Mouse (Mus musculus) limb, embryonic 14.5 days (tissue): ENCODE measurements at regions not wholly inside any gene's neighbourhood (a gene's known extent, or its start where the extent isn't known, plus 50 kb on each side); places are given as distances from the start of the nearest gene placed in this dataset.
"Not testable (repeated sequence)": the region's sequence is repeated elsewhere in the genome, so short reads cannot be mapped to it uniquely, and the experiment has no call there.

Experiments used
- ATAC-seq: fragments of 200-750 bp; cut with Nextera tagmentation; 2 replicates; pipeline ENCODE4 v1.8.0; 2017; ENCODE audit warnings: low read depth, moderate number of reproducible peaks, moderate TSS enrichment; ENCODE audit not compliant: low FRiP score
- DNase-seq: peaks from one replicate; pipeline ENCODE4 v3.0.0-alpha.2; 2015; ENCODE audit warnings: low spot score
- H3K27ac ChIP-seq: fragments of 300-500 bp; sonication (generic); replicated peaks from 2 replicates; pipeline ENCODE4 v1.5.1; 2014; ENCODE audit warnings: low read depth, mild to moderate bottlenecking, low read length, moderate library complexity, mixed read lengths
- H3K27me3 ChIP-seq: fragments of 300-500 bp; sonication (generic); 2 replicates; pipeline ENCODE4 v1.6.1; 2014; ENCODE audit warnings: low read length, mixed read lengths; ENCODE audit not compliant: control insufficient read depth, insufficient read depth
- H3K36me3 ChIP-seq: fragments of 300-500 bp; sonication (generic); 2 replicates; pipeline ENCODE4 v1.6.1; 2014; ENCODE audit warnings: mild to moderate bottlenecking, low read length, moderate library complexity, mixed read lengths; ENCODE audit not compliant: control insufficient read depth, insufficient read depth
- H3K4me1 ChIP-seq: fragments of 300-500 bp; sonication (generic); 2 replicates; pipeline ENCODE4 v1.6.1; 2014; ENCODE audit warnings: antibody characterized with exemption, low read length, mixed read lengths; ENCODE audit not compliant: control insufficient read depth, insufficient read depth
- H3K4me2 ChIP-seq: fragments of 300-500 bp; sonication (generic); replicated peaks from 2 replicates; pipeline ENCODE4 v1.6.1; 2014; ENCODE audit warnings: low read depth, mild to moderate bottlenecking, low read length, moderate library complexity; ENCODE audit not compliant: severe bottlenecking
- H3K4me3 ChIP-seq: fragments of 300-500 bp; sonication (generic); replicated peaks from 2 replicates; pipeline ENCODE4 v1.5.1; 2014; ENCODE audit warnings: low read length
- H3K9ac ChIP-seq: fragments of 300-500 bp; sonication (generic); 2 replicates; pipeline ENCODE4 v1.6.1; 2014; ENCODE audit warnings: mild to moderate bottlenecking, low read depth, low read length, moderate library complexity; ENCODE audit not compliant: severe bottlenecking
- H3K9me3 ChIP-seq: fragments of 300-500 bp; sonication (generic); 2 replicates; pipeline ENCODE4 v1.6.1; 2016; ENCODE audit warnings: low read length; ENCODE audit not compliant: control insufficient read depth
- POLR2A ChIP-seq: fragments of 200-500 bp; IDR thresholded peaks from 2 replicates; pipeline ENCODE4 v1.8.0; 2012; ENCODE audit warnings: inconsistent platforms, mild to moderate bottlenecking, moderate library complexity, borderline replicate concordance; ENCODE audit not compliant: insufficient read depth, insufficient read length; ENCODE audit errors: extremely low read depth
- WGBS: fragments of 180-500 bp; shearing (Covaris S2); extraction: QIAGEN DNeasy Blood & Tissue Kit; methylation state at CpG from one replicate; pipeline ENCODE4 v1.1.7; 2014; 5-methylcytosine and 5-hydroxymethylcytosine counted together

GRCm38 (mm10) chr14:66509706-66510105 is 500.7 kb upstream of the Gulo start:
- Histone ChIP-seq H3K27me3 (no peaks in the 10 kb centered on the region), H3K4me2 (no peak overlapping the region), H3K36me3 (no peaks in the 10 kb centered on the region), H3K9me3 (no peaks in the 10 kb centered on the region), H3K27ac (no peak overlapping the region), H3K4me1 (no peaks in the 10 kb centered on the region), H3K9ac (no peak overlapping the region), H3K4me3 (no peak overlapping the region)
- no peak for DNase-seq
- TF ChIP-seq POLR2A: no peak
- WGBS: 89% methylated on average over 7 of the region's 7 CpGs
- ATAC-seq: no peak

- Histone ChIP-seq H3K9me3 (no peaks in the 10 kb centered on the region), H3K36me3 (no peaks in the 10 kb centered on the region), H3K27ac (no peak overlapping the region), H3K4me2 (no peak overlapping the region), H3K4me3 (no peak overlapping the region), H3K9ac (no peak overlapping the region), H3K4me1 (peaks cover 10% of the 10 kb centered on the region), H3K27me3 (no peaks in the 10 kb centered on the region)
- TF ChIP-seq POLR2A: no peak
- no peak for DNase-seq
- no peak for ATAC-seq
- 69% methylated on average over 6 of the region's 6 CpGs for WGBS
Observed at GRCm38 (mm10) chr14:66501995-66502394, 493.0 kb upstream of the Gulo start.

GRCm38 (mm10) chr14:66499896-66500295 is 490.9 kb upstream of the Gulo start:
- no peaks in the 10 kb centered on the region for H3K9me3 ChIP-seq
- no peaks in the 10 kb centered on the region for H3K36me3 ChIP-seq
- H3K4me3 ChIP-seq: no peak overlapping the region
- peak; percentile 83 for ATAC-seq
- no peak for TF ChIP-seq POLR2A
- no peak overlapping the region; the same call in 1 of the 2 replicates for H3K4me2 ChIP-seq
- no peak overlapping the region for H3K27ac ChIP-seq
- H3K27me3 ChIP-seq: no peaks in the 10 kb centered on the region
- 20% methylated on average over 11 of the region's 11 CpGs for WGBS
- peak; percentile 90 for DNase-seq
- H3K4me1 ChIP-seq: peaks cover 10% of the 10 kb centered on the region
- H3K9ac ChIP-seq: no peak overlapping the region

- H3K4me1 ChIP-seq: no peaks in the 10 kb centered on the region
- no peak for TF ChIP-seq POLR2A
- no peak overlapping the region for H3K4me2 ChIP-seq
- WGBS: 77% methylated on average over 1 of the region's 1 CpGs
- H3K27ac ChIP-seq: no peak overlapping the region
- H3K27me3 ChIP-seq: no peaks in the 10 kb centered on the region
- H3K36me3 ChIP-seq: no peaks in the 10 kb centered on the region
- no peak for ATAC-seq
- no peaks in the 10 kb centered on the region for H3K9me3 ChIP-seq
- DNase-seq: no peak
- H3K4me3 ChIP-seq: no peak overlapping the region
- H3K9ac ChIP-seq: no peak overlapping the region
Observed at GRCm38 (mm10) chr14:66495146-66495545, 486.1 kb upstream of the Gulo start.

- H3K4me3 ChIP-seq: no peak overlapping the region
- no peak overlapping the region for H3K4me2 ChIP-seq
- H3K27ac ChIP-seq: no peak overlapping the region
- no peaks in the 10 kb centered on the region for H3K4me1 ChIP-seq
- no peaks in the 10 kb centered on the region for H3K27me3 ChIP-seq
- ATAC-seq (peak; percentile 78; the same call in 1 of the 2 replicates), DNase-seq (peak; percentile 48)
- no peaks in the 10 kb centered on the region for H3K36me3 ChIP-seq
- H3K9ac ChIP-seq: no peak overlapping the region
- no peaks in the 10 kb centered on the region for H3K9me3 ChIP-seq
- TF ChIP-seq POLR2A: no peak
- WGBS: 39% methylated on average over 5 of the region's 5 CpGs
Observed at GRCm38 (mm10) chr14:66494518-66494923, 485.5 kb upstream of the Gulo start.

- H3K9me3 ChIP-seq: no peaks in the 10 kb centered on the region
- no peak overlapping the region for H3K9ac ChIP-seq
- no peak overlapping the region for H3K4me2 ChIP-seq
- no peaks in the 10 kb centered on the region for H3K36me3 ChIP-seq
- no peak overlapping the region for H3K27ac ChIP-seq
- 51% methylated on average over 4 of the region's 4 CpGs for WGBS
- no peak for TF ChIP-seq POLR2A
- no peaks in the 10 kb centered on the region for H3K27me3 ChIP-seq
- ATAC-seq (no peak), DNase-seq (no peak)
- H3K4me1 ChIP-seq: no peaks in the 10 kb centered on the region
- no peak overlapping the region for H3K4me3 ChIP-seq
Observed at GRCm38 (mm10) chr14:66493691-66494121, 484.7 kb upstream of the Gulo start.

GRCm38 (mm10) chr14:66484751-66485150 is 475.7 kb upstream of the Gulo start:
- not testable (repeated sequence) for H3K9me3 ChIP-seq, H3K9ac ChIP-seq, H3K27ac ChIP-seq, DNase-seq, ATAC-seq, H3K4me2 ChIP-seq, H3K27me3 ChIP-seq, H3K4me1 ChIP-seq, H3K4me3 ChIP-seq, H3K36me3 ChIP-seq
- 22% methylated on average over 1 of the region's 1 CpGs for WGBS
